Mouse (Mus musculus) gastrocnemius, adult 2 months (tissue): ENCODE data around the gene Mdga1. TPM values are rescaled to one million over a fixed set of nuclear protein-coding genes. Genes with fewer than 3 reads are reported as not detected.

Experiments
- DNase-seq: peaks from one replicate; pipeline ENCODE4 v3.0.0; 2022
- H3K27ac ChIP-seq: fragments of 200-600 bp; 2 replicates; pipeline ENCODE4 v1.8.1; 2022; ENCODE audit warnings: mild to moderate bottlenecking
- H3K4me3 ChIP-seq: fragments of 200-600 bp; 2 replicates; pipeline ENCODE4 v1.8.1; 2022; ENCODE audit warnings: mild to moderate bottlenecking, moderate library complexity
- CTCF ChIP-seq: fragments of 200-600 bp; IDR thresholded peaks from 2 replicates; pipeline ENCODE4 v1.8.1; 2022; ENCODE audit warnings: antibody characterized with exemption, mild to moderate bottlenecking, moderate library complexity
- intact Hi-C: fragments of 180-260 bp; cut with DNase I; formaldehyde crosslinking; loops from one replicate; pipeline ENCODE4 v1.15.1; 2025
- total RNA-seq, 2 experiments: library from RNA; stranded (reverse); gene quantifications; 2 replicates each; pipeline ENCODE4 v1.2.3; 2021

Mdga1 gene
- total RNA-seq, 2 experiments from 2014 or later = 29.5 to 41.3 TPM

DNA sequence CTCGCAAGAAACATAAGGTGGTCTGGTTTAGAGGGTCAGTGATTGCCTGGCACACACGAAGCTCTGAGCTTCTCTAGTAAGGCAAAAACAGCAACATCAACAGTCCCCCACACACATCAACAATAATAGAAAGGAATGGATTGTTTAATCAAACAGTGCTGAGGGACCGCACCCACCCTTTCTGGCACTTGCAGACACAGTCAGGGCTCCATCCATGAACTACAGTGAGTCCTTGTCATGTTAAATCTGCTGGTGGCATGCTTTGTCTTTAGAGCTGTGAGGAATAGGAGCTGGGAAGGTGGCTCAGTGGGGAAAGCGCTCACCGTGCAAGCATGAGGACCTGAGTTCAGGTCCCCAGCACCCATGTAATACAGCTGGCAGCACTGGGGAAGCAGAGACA, 26.1 kb upstream of the Mdga1 start:
- TF ChIP-seq CTCF = no peak
- no peak for DNase-seq
- Histone ChIP-seq H3K27ac (no peak overlapping the region), H3K4me3 (no peak overlapping the region)
- intact Hi-C loops = no loop called here

DNA sequence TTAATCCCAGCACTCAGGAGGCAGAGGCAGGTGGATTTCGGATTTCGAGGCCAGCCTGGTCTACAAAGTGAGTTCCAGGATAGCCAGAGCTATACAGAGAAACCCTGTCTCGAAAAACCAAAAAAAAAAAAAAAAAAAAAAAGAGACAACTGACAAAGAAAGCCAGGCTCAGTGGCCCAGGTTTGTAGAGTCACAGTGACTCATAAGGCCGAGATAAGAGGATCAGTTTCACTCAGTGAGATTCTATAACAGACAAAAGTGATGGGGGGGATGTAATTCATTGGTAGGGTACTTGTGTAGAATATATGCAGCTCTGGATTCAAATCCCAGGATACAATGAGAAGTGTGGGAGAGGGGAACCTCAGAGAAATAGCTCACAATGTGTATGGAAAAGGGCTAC, 24.6 kb upstream of the Mdga1 start:
- TF ChIP-seq CTCF = no peak
- DNase-seq = no peak
- Histone ChIP-seq H3K4me3 (no peak overlapping the region), H3K27ac (no peak overlapping the region)
- intact Hi-C loops = no loop called here

DNA sequence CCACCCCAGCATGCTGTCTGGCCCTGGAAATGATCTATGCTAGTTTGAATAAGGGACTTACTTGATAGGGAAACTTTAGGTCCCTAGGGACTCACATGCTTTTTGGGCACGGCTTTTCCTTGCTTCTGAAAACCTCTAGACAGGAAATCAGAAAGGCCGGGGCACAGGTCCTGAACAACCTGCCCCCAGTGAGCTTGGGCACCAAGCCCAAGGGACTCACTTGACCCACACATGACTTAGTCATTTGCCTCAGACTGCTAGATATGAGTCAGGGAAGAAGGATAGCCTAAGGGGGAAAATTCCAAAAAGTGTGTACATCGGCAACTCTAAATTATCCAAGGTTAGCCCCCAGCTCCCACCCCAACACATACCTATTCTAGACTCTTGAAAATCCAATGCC, 24.1 kb upstream of the Mdga1 start:
- H3K27ac ChIP-seq = no peak overlapping the region
- intact Hi-C loops = no loop called here

DNA sequence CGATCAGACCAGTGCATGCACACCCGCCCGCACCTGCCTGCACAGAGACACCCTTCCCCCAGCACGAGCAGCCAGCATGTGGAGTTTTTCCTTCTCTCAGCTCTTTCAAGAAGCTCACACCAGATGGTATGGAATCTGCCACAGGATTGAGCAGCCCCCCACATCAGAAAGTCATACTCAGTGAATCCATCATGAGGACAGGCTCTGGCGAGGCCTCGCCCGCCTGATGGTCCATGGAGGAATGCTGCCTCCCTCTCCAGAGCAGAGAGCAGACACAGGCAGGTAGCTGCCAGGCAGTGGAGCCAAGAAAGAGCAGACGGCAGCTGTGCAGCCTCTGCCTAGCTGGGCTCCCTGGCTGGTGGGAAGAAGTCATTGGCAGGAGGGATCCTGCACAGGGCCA, 23.6 kb upstream of the Mdga1 start:
- no peak for DNase-seq
- no peak for TF ChIP-seq CTCF
- no peak overlapping the region for H3K27ac ChIP-seq
- H3K4me3 ChIP-seq = no peak overlapping the region
- intact Hi-C loops = no loop called here

More for the DNA sequence above, 24.1 kb upstream of the Mdga1 start:
- no peak overlapping the region for H3K4me3 ChIP-seq
- DNase-seq = no peak
- TF ChIP-seq CTCF = no peak

DNA sequence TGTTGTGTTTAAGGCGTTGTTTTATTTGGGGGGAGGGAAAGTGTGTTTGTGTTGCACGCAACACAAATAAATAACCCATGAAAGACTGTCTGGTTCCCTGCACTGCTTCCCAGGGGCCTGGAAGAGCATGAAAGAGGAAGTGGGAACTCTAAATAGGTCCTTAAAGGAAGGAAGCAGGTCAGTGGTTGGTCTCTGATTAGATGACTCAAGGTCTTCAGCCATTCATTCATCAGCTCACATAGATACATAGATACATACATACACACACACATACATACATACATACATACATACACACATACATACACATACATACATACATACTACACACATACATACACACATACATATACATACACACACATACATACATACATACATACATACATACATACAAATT, 21.0 kb upstream of the Mdga1 start:
- DNase-seq = no peak
- no peak for TF ChIP-seq CTCF
- intact Hi-C loops = no loop called here

DNA sequence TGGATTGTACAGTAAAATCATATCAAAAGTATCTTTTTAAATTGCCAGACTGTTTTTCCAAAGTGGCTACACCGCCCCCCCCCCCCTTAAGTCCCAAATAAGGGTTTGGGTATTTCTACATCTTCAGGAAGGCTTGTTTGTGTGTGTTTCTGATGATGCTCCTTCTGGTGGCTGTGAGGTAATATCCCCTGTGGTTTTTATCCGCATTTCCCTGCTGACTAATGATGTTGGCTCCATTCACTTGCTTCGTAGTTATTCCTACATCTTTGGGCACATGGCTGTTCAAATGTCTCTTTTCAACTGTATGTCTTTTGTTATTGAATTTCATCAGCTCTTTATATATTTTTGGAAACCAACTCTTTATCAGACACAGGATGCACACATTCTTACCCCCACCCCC, 20.2 kb upstream of the Mdga1 start:
- no peak overlapping the region for H3K27ac ChIP-seq
- DNase-seq = no peak
- intact Hi-C loops = no loop called here
- TF ChIP-seq CTCF = no peak
- no peak overlapping the region for H3K4me3 ChIP-seq

More for the DNA sequence above, 21.0 kb upstream of the Mdga1 start:
- Histone ChIP-seq H3K4me3 (no peak overlapping the region), H3K27ac (no peak overlapping the region)

DNA sequence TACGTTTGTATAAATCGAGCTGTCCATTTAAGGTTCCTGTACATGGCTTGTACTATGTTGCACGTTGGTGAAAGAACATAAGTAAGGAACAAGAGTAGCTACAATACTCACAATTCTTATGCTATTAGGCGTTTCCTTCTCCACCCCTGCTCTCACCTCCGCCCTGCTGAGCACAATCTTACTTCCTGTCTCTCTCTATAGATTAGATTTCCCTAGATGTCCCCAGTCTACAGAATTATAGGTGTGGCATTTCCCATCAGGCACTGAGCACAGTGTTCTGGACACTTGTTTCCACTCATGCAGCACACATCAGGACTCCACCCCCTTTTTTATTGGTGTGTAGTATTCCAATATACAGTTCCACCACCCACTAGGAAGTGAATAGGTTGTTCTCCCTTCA, 19.8 kb upstream of the Mdga1 start:
- TF ChIP-seq CTCF = no peak
- DNase-seq = no peak
- intact Hi-C loops = no loop called here
- Histone ChIP-seq H3K4me3 (no peak overlapping the region), H3K27ac (no peak overlapping the region)

DNA sequence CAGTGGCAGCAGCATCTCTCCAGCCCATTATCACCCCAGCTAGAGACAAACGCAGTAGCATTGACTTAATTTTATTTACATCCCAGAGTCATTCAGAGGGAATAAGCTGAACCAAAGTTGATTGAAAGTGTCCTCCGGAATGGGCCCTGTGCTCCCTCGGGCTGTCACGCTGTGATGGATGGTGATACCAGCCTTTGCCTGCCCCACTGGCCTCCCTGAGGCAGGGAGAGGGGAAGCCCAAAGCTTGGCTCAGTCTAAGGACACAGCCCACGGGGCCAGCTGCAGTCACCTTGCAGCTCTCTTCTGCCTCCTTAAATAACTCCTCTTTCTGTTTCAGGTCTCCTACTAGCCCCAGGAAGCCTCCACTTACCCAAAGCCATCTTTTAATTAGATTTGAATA, 18.3 kb upstream of the Mdga1 start:
- no peak overlapping the region for H3K4me3 ChIP-seq
- H3K27ac ChIP-seq = no peak overlapping the region
- DNase-seq = no peak
- intact Hi-C loops = no loop called here
- TF ChIP-seq CTCF = no peak

DNA sequence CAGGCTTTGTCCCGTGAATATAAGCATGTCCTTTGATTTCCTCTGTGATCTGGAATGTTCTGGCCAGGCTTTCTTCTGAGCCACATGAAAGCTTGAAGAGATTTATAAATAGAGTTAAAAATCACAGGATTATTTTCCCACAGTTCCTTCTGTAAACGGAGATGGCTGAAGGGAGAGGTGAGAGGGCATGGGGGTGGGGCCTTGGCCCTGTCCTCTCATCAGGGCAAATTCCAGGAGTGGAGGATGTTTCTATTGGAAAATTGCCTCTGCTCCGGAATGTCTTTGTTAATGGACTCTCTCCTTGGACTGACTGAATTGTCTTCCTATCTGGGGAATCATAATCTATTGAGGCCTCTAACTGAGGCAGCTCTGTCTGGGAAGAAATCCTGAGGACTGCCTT, 15.6 kb upstream of the Mdga1 start:
- H3K27ac ChIP-seq = peak overlapping the region; percentile 52
- no peak overlapping the region for H3K4me3 ChIP-seq
- intact Hi-C loops = no loop called here
- DNase-seq = peak; percentile 50
- no peak for TF ChIP-seq CTCF

DNA sequence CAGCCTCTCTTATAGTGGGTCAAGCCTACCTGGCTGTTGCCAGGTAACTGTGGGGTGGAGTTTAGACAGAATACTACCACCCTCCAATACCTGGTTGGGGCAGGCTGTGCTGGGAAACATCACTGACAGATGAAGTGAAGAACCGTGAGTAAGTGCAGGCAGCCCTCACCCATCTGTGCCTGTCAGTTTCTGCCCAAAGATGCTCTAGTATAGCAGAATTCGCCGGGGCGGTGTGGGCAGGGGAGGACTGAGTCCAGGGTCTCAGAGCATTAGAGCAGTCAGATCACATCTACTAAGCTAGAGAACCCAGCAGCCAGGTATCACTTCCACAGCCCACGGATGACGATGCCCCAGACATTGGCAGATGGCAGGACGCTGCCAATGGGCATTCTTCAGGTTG, 15.0 kb upstream of the Mdga1 start:
- H3K4me3 ChIP-seq = no peak overlapping the region
- H3K27ac ChIP-seq = peak overlapping the region; percentile 52
- no peak for TF ChIP-seq CTCF

DNA sequence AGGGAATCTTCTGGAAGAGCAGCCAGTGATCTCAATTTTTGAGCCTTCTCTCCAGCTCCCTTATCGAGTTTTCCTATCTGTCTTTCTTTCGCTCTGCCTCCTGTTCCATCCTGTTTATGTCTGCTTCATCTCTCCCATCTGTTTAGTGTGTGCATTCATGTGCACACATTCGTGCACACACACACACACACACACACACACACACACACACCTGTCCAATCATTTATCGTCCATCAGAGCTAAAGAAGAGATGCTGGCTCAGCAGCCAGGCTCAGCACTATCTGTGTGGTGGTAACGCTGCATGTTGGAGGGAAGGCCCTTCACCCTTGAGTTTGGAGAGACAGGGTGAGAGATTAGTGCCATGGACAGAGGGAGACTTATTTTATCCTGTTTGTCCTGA, 13.3 kb upstream of the Mdga1 start:
- no peak for TF ChIP-seq CTCF
- Histone ChIP-seq H3K27ac (no peak overlapping the region), H3K4me3 (no peak overlapping the region)
- no peak for DNase-seq
- intact Hi-C loops = no loop called here

More for the DNA sequence above, 15.0 kb upstream of the Mdga1 start:
- DNase-seq = no peak
- intact Hi-C loops = no loop called here

DNA sequence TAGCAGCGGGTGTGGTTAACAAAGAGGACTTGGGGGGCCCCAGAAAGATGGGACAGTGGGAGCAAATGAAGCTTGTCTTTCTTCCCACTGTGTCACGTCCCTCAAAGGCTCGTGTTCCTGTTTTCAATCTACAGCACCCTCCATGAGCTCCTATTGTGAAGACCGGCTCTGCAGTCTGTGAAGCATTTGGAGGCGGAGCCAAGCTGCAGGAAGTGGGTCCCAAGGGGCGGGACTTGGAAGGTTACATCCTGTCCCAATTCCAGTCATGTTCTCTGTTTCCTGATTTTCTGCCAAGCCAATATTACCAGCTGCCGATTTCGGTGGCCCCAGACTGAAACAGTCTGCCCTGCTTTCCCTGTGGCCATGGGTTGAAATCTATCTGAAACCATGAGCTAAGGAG, 11.7 kb upstream of the Mdga1 start:
- intact Hi-C loops = no loop called here
- Histone ChIP-seq H3K4me3 (no peak overlapping the region), H3K27ac (no peak overlapping the region)
- TF ChIP-seq CTCF = no peak
- no peak for DNase-seq

DNA sequence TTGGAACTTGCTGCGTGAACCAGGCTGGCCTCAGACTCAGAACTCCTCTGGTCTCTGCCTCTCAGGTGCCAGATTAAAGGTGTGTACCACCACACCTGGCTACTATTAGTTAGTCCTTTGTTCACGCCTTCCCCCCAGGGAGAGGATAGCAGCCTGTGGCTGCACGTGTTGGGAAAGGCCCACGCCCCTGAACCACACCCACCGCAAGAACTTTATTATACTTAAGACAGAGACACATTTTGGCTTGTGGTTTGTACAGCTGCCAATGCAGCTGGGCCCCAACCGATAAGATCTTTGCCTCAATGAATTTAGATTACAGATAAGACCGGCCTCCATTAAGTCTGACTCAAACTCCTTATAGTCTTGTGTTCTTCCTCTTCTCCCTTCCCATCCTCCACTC, 10.0 kb upstream of the Mdga1 start:
- DNase-seq = no peak

DNA sequence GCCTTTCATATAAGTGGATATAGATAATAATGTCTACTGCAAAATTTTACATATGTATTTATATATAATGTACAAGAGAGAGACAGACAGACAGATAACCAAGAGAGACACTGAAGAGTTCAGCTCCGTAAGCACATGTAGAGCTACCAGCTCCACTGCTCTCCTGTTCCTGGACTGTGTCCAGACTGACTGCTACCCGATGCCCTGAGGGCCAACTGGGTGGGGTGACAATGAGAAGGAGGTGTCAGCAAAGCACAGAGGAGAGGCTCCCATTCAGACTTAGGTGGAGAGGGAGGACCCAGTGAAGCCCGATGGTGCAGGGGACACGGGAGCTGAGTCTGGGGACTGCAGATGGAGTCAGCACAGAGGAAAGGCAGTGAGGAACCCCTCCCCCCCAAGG, 9.1 kb upstream of the Mdga1 start:
- TF ChIP-seq CTCF = no peak
- DNase-seq = peak; percentile 69
- H3K4me3 ChIP-seq = no peak overlapping the region
- H3K27ac ChIP-seq = no peak overlapping the region
- intact Hi-C loops = loop anchor here (10.0 kb wide), 1 partner anchor 216 kb away; no protein-coding TSS in a partner anchor

More for the DNA sequence above, 10.0 kb upstream of the Mdga1 start:
- no peak for TF ChIP-seq CTCF
- intact Hi-C loops = loop anchor here (10.0 kb wide), 1 partner anchor 215 kb away; no protein-coding TSS in a partner anchor
- H3K27ac ChIP-seq = no peak overlapping the region
- no peak overlapping the region for H3K4me3 ChIP-seq

DNA sequence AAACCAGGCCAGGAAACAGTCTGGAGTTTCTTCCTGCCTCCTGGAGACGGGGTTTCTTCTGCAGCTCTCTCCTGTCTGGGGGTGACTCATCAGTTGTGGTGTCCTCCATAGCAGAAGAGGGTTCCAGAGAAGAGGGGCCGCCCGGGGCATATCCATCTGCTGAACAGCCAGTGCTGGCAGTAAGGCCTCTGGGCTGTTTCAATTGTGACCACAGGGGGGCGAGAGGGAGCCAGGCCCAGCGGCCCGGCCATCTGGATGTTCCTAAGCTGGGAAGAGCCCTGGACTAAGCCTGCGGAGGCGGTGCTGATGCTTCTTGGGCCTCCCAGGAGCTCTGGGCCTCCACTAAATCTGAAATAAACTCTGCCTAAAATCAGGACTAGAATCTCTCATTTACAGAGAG, 5.8 kb upstream of the Mdga1 start:
- H3K4me3 ChIP-seq = no peak overlapping the region
- TF ChIP-seq CTCF = no peak; the same call in none of the 2 replicates
- intact Hi-C loops = loop anchor here (1.0 to 10.0 kb wide), 4 partner anchors 49 to 480 kb away; no protein-coding TSS in a partner anchor
- DNase-seq = peak; percentile 92
- H3K27ac ChIP-seq = no peak overlapping the region
